Mouse (Mus musculus) kidney, postnatal 10 days (tissue): ENCODE data around the gene Hadha.

ENCODE experiments used
- DNase-seq: peaks from one replicate; pipeline ENCODE4 v3.0.0; 2021; ENCODE audit warnings: mixed read lengths

The Hadha gene

GRCm38 (mm10) chr5:30110371-30111060, 44.4 kb downstream of the Hadha start:
- DNase-seq = peak; percentile 44

- DNase-seq = no peak
Measured at GRCm38 (mm10) chr5:30109899-30110298, 45.1 kb downstream of the Hadha start.

- DNase-seq = no peak
Measured at GRCm38 (mm10) chr5:30108233-30108632, 46.7 kb downstream of the Hadha start.

- no peak for DNase-seq
Measured at GRCm38 (mm10) chr5:30107611-30108041, 47.3 kb downstream of the Hadha start.

- no peak for DNase-seq
Measured at GRCm38 (mm10) chr5:30107186-30107585, 47.8 kb downstream of the Hadha start.

DNA sequence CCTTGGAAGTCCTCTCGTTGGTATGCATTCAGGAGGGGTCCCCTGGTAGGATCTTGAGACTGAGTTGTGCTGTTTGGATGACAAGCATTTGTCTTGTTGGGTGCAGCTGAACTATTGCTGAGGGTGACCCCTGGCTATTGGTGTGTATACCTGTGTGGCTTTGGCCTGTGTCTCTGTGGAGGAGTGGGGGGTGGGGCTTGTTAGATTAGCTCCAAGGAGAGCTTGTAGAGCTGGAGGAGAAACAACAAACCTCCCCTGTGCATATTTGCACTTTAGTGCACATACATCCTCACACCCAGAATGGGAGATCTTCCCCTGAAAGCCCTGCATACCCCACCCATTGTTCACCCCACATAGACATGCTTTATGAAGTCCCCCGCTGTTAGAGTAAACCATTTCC, 48.2 kb downstream of the Hadha start:
- DNase-seq = no peak

DNA sequence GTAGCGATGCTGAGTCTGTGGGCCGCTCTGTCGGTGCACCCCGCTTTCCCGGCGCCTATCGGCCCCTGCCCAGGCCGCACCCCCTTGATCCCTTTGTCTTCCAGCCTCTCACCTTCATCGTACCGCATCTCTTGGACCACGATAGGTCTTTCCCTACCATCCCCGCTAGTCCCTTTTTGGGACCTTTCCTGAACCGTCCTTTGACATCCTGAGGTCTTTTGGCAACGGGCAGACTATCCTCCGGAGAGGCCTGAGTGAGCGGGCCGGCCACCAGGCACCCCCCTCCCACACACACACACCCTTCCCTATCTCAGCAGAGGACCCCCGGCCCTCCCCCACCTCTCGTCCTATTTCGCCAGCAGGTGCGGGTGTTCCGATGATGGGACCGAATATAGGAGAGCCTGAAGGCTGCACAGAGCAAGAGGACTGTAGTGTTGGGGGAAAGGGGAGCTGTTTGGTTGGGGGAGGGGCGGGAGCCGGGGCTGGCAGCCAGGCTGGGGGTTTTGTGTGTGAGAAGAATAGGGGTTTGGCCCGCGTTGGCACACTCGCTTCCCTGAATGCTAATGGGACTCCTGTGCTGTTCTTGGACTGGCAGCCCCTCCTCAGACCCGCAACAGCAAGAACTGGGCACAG, 49.2 kb downstream of the Hadha start, which contains the start of gene 3110082J24Rik:
3110082J24Rik (minus strand) TSS at position 419 of the 633 bp plus-strand sequence.
- DNase-seq = no peak

- DNase-seq = peak; percentile 52
Measured at GRCm38 (mm10) chr5:30104841-30105667, 49.9 kb downstream of the Hadha start, which contains the start of gene Garem2. Gene Garem2 (plus strand): TSS chr5:30105161.

DNA sequence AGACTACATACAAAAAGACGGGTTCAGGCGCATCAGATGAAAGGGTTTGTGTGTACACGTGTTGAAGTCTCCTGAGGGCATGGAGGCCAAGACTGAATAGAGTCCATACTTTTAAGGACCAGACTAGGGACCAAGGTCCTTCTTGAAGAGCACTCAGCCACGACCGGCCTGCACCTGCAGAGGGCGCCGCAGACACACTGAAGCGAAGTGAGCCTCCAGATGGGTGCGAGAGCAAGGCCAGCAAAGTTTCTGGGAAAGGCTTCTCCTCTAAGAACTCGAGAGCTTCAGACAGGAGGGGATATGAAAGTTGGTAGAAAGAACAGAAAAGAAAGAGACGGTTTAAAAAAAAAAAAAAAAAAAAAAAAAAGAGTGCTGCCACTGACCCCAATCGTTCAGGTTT, 50.6 kb downstream of the Hadha start:
- peak; percentile 76 for DNase-seq

DNA sequence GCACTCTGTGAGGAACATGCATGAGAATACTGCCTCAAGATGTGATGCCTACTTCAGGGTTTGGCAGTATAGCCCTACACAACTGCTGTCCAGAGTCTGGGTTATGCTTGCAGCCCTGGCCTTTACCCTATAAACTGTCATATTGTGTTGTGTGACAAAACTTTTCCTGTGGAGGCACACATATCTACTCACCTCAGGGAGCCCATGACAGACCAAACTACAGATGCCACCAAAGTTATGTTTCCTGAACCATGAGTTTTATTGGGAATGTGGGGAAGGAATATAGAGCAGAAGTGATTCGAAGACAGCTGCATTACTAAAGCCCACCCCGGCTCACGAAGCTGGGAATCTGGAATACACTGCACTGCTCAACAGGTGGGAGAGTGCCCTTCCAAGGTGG, 51.6 kb downstream of the Hadha start:
- no peak for DNase-seq

GRCm38 (mm10) chr5:30098260-30098659, 56.7 kb downstream of the Hadha start:
- DNase-seq = no peak

GRCm38 (mm10) chr5:30095731-30096130, 59.2 kb downstream of the Hadha start:
- no peak for DNase-seq

GRCm38 (mm10) chr5:30094399-30094798, 60.6 kb downstream of the Hadha start:
- DNase-seq = no peak

GRCm38 (mm10) chr5:30092701-30093100, 62.3 kb downstream of the Hadha start:
- DNase-seq = no peak

DNA sequence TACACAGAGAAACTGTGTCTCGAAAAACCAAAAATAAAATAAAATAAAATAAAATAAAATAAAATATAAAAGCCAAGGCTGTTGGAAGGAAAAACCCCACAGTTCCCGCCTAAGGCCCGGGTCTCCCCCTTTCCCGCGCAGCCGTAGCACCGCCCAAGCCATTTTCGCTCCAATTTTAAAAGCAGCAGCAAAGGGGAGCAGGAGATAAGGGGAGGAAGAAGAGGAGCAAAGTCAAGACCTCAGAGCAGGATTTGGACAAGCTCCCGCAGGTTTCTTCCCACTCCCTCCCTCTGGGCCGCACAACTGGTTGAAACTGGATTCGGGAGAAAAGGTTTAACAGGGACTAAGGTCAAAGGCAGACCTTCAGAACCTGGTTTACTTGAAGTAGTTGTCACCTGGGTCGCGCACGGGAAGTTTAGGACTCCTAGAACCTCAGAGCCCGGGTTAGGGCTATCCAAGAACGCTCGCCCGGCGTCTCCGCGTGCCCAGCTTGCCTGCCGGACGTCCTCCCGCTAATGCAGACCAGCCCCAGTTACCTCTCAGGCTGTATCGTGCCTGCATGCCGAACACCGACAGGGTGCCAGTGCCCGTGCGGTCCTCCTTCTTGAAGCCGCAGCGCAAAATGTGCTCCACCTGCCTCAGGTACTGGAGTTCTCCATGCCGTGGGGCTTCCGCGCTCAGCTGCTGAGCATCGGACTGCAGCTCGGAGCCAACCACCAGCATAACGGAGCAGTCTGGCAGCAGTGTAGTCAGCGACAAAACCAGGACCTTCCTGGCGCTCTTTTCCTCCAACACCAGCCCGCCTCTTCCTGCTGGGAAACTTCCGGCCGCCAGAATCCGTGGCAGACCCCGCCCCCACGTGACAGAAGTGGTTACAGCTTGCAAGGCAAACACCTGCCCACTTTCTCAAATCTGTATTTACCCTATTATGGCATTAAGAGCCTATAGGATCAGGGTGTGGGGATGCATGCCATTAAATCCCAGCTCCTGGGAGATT, 81.8 kb downstream of the Hadha start, which contains the start of gene Tyms:
Tyms (minus strand) TSS at position 793 of the 997 bp plus-strand sequence.
- DNase-seq = peak; percentile 91

- no peak for DNase-seq
Measured at GRCm38 (mm10) chr5:30072377-30072776, 82.6 kb downstream of the Hadha start.

- no peak for DNase-seq
Measured at GRCm38 (mm10) chr5:30071677-30072076, 83.3 kb downstream of the Hadha start.
